Mouse (Mus musculus): ENCODE measurements around the gene Ldha.
A peak's percentile ranks its signal among the peaks of the same experiment; 100 is the strongest.

The Ldha gene

GRCm38 (mm10) chr7:46838104-46838671, 3.1 kb upstream of the Ldha start:
- DNase-seq: peak; percentile 62 to 74

GRCm38 (mm10) chr7:46838891-46839302, 2.4 kb upstream of the Ldha start:
- DNase-seq: peak; percentile 86 to 90

DNA sequence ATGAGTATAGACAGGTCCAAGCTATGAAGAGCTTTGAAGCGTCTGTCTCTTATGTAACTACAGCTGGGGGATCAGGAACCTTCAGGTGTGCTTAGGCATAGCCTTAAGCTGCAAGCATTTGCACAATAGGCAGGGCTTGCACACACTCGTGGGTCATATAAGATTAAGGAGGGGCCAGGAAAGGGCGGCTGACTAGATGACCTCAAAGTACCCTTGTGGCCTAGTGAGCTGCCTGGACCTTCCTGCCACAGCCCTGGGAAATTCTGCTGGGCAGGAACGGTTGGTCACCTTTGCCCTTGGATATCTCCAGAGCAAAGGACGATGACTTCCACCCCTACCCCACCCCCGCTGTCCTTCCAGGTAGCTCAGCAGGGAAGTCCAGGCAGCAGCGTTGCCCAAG, 1.8 kb upstream of the Ldha start:
- peak; percentile 80 to 84 for DNase-seq

DNA sequence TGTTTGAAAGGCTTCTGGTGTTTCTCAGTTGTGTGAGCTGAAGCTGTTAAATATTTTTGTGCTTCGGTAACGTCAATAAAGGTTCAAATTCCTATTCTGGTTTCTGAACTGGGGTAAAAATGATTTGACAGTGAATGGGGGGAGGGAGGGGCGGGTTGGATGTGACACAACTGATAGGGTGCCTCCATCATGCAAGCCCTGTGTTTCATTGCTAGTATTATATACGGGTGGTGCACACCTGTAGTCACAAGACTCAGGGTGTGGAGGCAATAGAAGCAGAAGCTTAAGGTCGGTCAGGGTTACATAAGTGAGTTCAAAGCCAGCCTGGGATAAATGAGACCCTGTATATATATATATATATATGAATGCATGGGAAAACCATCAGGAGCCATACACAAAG, 1.4 kb upstream of the Ldha start:
- no peak for DNase-seq

GRCm38 (mm10) chr7:46840326-46840725, 949 bp upstream of the Ldha start:
- no peak for DNase-seq

GRCm38 (mm10) chr7:46842278-46842677, 1.0 kb downstream of the Ldha start:
- DNase-seq: no peak

DNA sequence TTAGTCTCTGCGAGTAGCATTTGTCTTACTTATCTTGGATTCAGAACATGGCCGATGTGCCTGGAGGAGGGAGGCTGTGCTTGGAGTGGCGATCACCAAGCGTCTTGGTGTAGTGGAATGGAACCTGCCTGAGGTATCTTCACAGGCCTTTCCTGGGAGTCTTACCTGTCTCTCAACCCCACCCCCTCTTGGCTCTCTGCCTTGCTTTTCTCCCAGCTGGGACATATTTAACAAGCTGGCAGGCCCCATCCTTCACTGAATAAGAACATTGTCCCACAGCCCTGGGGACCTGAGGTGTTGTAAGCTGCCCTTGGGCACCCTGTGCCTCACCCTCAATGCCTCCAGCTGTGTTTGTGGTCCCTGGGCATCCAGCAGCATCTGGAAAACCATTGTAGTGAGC, 2.3 kb downstream of the Ldha start:
- no peak for DNase-seq

DNA sequence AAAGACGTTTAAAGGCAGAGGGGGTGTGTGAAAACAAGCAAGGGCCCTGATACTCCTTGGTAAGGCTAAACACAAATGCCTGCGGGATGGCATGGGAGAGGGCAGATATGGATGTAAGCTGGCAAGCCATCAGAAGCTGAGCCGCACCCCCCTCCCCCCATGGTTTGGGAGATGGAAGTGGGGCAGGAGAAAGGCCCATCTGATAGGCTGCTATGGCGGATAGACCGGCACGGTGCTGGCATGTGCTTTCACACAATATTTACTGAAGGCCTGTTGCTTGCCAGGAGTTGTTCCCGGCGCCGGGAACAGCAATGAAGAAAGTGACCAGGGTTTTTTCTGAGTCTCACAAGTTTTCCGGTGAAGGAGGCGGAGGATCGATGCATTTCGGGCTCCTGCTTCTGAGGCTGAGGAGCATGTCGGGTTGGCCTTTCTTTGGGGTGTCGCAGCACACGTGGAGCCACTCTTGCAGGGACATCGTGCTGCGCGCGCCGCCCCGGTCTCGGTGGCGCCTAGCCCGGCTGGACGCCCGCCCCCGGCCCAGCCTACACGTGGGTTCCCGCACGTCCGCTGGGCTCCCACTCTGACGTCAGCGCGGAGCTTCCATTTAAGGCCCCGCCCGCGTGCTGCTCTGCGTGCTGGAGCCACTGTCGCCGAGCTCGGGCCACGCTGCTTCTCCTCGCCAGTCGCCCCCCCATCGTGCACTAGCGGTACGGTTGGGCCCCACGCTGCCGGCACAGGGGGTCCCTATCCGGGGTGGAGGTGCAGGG, 4.1 kb downstream of the Ldha start:
- peak; percentile 87 to 91 for DNase-seq

- DNase-seq: no peak
Measured at GRCm38 (mm10) chr7:46845978-46846485, 4.8 kb downstream of the Ldha start.

DNA sequence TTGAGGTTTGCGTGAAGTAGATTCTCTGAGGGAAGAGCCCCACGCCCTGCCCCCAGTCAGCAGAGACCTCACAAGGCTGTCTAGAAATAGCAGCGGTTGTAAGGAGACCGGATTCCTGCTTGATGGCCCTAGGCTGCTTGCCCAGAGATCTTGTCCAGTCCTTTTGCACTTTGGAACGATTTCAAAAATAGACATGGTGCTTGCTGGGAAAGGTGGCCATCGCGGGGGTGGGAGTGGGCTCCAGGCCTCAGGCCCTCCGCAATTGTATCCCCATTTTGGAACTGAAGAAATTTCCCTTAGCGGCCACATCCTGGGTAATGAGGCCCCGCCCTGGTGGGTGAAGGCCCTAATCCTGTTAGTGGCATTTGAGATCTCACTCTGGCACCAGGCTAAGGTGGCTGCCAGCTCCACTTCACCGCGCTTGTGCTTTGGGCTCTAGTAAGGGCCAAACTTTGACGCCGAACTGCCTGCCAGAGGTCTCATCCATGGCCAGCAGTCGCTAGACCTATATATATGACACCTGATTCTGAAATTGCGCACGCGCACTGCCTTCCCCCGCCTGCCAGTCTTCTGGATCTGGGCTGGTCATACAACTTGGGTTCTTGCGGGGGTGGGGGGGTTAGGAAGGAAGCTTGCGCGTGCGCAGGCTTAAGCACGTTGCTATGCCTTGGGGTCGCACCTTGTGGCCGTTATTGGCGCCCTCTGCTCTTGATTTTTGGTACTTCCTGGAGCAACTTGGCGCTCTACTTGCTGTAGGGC, 5.4 kb downstream of the Ldha start:
- DNase-seq: peak; percentile 69 to 75

DNA sequence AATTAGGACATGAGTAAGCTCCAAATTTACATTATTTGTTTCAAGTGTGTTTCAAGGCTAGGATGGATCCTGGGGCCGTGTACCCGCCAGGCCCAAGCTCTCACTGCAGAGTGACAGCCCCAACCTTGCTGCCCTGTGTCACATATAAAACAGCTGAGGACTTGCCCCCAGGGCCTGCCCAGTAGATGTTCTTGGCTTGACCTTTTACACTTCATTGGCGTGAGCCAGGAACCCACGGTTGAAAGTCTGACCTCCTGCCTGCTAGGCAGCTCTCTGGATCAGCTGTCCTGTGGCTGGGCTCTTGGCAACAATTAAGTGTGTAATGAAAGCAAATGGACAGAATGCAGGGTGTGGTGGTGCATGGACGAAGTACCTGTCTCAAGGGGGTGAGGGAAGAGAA, 8.0 kb downstream of the Ldha start:
- peak in 1 of 2 experiments; percentile 58 for DNase-seq

DNA sequence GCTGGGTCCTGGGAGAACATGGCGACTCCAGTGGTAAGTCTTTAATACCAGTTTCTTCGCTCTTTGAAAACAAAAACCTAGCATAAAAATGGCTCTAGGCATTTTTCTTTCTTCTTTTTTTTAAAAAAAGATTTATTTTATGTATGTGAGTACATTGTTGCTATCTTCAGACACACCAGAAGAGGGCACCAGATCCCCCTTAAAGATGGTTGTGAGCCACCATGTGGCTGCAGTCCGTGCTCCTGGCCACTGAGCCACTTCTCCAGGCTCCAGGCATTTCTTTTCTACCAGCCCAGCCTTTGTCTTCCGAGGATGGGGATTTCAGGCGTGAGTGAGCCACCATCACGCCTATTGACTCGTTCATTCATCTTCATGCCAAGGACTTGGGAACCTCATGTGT, 9.8 kb downstream of the Ldha start:
- DNase-seq: no peak

DNA sequence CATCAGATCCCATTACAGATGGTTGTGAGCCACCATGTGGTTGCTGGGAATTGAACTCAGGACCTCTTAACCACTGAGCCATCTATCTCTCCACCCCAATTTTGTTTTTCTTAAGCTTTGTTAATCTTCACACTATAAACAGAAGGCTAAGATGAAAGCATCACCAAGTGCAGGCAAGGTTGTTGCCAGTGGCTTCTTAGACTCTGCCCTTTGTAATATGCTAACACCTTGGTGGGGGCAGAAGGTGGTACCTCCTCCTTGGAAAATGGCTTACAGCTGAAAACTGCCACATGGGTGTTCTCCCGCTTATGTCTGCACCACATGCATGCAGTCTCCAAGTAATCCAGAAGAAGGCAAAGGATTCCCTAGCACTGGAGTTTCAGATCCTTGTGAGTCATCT, 11.4 kb downstream of the Ldha start:
- peak; percentile 39 to 57 for DNase-seq

- DNase-seq: no peak
Measured at GRCm38 (mm10) chr7:46853365-46853764, 12.1 kb downstream of the Ldha start.

DNA sequence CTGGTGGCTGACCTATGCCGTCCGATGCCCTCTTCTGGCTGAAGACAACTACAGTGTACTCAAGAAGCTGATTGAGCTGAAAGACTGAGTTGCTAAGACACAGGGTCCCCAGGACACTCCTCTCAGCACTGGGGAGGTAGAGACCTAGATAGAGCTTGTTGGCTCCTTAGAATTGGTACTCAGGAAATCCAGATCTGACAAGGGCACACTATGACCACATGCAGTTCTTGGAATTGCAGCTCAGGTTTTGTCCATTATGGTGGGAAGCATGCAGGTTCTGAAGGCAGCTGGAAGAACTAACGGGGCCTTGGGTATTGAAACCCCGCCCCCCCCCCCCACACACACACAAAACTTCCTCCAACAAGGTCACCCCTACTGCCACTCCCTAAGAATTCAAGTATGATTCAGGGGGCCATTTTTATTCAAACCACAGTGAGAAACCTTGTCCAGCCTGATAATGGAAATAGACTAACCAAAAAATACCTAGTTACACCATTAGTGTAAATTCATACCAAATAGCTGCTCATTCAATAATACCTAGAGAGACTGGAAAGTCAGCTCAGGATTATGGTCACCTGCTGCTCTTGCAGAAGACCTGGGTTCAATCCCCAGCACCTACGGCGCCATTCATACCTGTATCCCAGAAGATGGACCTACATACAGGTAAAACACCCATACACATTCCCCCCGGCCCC, 14.7 kb downstream of the Ldha start:
- no peak for DNase-seq

DNA sequence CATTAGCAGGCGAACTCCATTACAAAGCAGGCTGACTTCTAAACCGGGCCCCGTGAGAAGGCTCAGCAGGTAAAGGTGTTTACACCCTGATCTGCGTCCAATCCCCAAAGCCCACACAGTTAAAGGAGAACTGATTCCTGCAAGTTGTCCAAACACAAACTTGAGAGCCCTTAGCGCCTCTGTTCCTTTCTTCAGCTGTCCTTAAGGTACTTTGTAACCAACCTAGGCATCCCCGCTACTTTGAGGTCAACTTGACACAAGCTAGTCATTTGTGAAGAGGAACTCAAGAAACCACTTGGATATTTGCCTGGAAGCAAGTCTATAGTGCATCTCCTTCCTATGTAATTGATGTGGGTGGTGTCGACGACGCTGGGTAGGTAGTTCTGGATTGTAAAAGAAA, 16.2 kb downstream of the Ldha start:
- DNase-seq: no peak

- DNase-seq: no peak
Measured at GRCm38 (mm10) chr7:46859031-46859430, 17.8 kb downstream of the Ldha start.

DNA sequence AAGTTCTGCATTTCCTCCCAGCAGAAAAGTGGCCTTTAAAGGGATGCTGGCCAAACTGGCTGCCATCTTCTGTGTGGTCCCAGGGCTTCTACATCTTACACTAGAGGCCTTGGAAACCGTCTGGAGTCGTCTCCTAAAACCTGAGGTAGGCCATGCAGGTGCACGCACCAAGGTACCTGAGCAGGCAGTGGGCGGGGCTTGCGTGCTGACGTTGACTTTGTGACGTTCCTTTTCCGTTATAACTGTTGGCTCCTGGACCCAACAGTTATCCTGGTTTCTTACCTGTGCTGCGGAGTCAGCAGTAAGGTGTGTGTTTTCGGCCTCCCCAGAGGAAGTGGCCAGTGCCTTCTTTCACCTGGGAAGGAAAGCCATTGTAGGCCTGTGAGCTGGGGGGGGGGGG, 19.7 kb downstream of the Ldha start, which contains the start of gene Ldhc:
Gene Ldhc, plus strand, starts transcription at position 208 of the 400 bp plus-strand sequence.
- no peak for DNase-seq

DNA sequence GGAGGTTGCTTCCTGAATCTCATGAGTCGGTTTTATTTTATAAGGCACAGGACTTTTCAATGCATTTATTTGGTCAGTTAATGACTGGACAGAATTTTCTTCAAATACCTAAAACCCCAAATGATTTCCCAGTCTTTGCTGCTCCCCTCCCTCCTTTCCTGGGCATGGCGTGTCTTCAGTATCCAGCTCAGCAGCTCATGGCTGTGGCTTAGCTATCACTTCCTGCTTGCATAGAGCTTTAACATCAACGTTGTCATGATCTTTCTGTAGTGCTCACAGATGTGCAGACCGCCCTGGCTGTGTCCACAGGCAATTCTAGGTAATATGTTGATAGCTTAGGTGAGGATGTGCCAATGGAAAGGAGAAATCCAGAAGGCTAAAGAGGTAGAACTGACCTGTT, 30.7 kb downstream of the Ldha start:
- DNase-seq: no peak

DNA sequence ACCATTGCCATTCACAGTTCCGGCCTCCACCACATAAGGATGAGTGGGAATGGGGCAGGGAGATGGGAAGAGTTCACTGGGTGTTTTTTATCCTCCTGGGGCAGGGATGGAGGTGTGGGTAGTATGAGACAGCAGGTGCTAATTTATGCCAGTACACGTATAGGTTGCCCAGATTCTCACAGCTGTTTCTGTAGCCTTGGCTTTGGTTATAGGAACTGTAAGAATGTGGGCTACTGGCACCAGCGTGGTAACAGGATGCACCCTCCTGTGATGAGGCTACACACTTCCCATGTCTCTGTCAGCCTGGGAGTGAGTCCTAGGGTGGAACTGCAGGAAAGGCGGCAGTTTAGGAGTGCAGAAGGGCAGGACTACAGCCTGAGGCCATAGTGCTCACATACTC, 35.6 kb downstream of the Ldha start:
- DNase-seq: no peak

GRCm38 (mm10) chr7:46877255-46877654, 36.0 kb downstream of the Ldha start:
- no peak for DNase-seq

DNA sequence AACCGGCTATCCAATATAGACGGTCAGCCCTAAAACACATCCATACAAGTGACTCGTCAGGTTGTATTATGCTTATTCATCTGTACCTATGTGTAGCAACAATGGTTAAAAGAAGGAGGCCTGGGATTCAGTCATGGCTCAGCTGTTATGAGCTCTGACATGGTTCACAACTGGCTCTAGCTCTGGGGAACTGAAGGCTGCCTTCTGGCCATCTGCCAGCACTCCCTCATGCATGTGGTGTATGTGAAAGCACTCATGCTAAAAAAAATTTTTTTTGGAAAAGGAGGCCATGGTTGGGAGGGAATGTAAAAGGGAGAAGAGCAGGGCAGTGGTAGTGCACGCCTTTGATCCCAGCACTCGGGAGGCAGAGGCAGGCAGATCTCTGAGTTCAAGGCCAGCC, 38.6 kb downstream of the Ldha start:
- peak in 1 of 2 experiments; percentile 12 for DNase-seq

DNA sequence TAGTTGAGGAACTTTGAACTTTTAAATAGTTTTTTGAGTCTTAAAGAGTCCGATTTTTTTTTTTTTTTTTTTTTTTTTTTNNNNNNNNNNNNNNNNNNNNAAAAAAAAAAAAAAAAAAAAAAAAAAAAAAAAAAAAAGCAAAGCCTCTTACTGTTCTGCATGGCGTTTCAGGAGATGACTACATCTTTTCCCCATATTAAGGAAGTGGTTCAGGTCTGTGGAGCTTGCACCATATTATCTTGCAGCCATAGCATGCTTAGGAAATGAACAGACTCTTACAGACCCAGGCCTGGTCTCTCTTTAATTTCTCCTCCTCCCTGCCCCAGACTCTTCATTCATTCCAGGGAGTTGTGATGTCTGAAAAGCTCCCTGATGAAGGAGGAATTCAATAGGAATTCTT, 39.7 kb downstream of the Ldha start:
- no peak for DNase-seq
